Mouse (Mus musculus) kidney, postnatal 4 days (tissue): ENCODE data around the gene Agbl5.

Experiments
- DNase-seq, 2 experiments: peaks; one replicate each; pipeline ENCODE4 v3.0.0; 2021; ENCODE audit warnings: mixed read lengths in 2 of 2

Gene Agbl5

DNA sequence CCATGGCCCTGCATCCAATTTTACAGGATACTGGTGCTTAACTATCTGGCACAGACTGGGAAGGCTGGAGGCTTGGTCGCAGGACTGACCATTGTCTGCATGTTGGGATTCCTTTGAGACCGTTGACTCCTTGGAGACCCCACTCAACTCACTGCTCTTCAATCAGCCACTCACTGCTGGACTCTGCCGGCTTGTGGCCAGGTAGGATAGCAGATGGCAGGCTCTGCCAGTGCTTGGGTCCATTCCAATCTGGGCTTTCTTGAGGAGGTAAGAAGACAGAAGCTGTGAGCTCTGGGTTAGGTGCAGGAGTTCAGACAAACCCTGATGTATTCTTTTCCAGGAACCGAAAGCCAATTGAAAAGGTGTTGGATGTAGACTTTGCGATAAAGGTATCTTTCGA lies 65.6 kb downstream of the Agbl5 start:
- no peak for DNase-seq

DNA sequence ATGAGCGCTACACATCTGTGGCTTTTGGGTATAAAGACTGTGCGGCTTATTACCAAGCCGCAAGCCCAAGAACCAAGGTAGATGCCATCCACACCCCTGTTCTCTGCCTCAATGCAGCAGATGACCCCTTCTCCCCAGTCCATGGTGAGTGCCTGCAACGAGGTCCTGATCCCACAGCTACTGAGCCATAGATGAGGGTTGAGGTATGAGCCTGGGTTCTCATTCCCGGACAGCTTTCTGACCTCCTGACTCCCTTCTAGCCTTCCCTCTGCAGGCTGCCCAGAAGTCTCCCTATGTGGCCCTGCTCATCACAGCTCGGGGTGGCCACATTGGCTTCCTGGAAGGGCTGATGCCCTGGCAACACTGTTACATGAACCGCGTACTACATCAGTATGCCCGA lies 66.1 kb downstream of the Agbl5 start:
- no peak for DNase-seq

DNA sequence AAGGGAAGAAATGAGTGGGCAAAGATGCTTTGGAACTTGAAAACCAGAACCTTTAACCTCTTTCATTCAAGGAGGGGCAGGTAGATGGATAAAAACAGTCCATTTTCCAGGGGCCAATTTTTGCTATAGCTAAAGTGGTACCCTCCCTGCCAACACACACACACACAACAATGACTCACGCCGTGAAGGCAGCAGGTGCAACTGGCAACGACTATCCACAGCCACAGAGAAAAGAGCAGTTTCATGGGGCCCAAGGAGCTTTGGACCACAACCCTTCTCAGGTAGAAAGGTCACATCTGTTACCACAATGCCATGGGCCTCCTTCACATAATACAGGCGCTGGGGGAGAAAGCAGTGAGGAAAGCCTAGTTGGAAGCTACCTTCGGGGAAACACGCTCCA lies 67.3 kb downstream of the Agbl5 start:
- no peak for DNase-seq
